Mouse (Mus musculus) intestine, embryonic 15.5 days (tissue): ENCODE measurements around the gene Ubtf. TPM values are rescaled to one million over a fixed set of nuclear protein-coding genes. Genes with fewer than 3 reads are reported as not detected.

Experiments used
- ATAC-seq: fragments of 200-750 bp; cut with Nextera tagmentation; 2 replicates; pipeline ENCODE4 v1.8.0; 2017; ENCODE audit warnings: moderate TSS enrichment, moderate library complexity
- H3K27ac ChIP-seq: fragments of 300-500 bp; sonication (generic); 2 replicates; pipeline ENCODE4 v1.5.1; 2015; ENCODE audit warnings: mild to moderate bottlenecking, inconsistent platforms
- H3K27me3 ChIP-seq: fragments of 300-500 bp; sonication (generic); replicated peaks from 2 replicates; pipeline ENCODE4 v1.6.1; 2015; ENCODE audit warnings: inconsistent platforms
- H3K36me3 ChIP-seq: fragments of 300-500 bp; sonication (generic); 2 replicates; pipeline ENCODE4 v1.6.1; 2015; ENCODE audit warnings: inconsistent platforms
- H3K4me1 ChIP-seq: fragments of 300-500 bp; sonication (generic); replicated peaks from 2 replicates; pipeline ENCODE4 v1.6.1; 2015; ENCODE audit warnings: inconsistent platforms
- H3K4me2 ChIP-seq: fragments of 300-500 bp; sonication (generic); replicated peaks from 2 replicates; pipeline ENCODE4 v1.6.1; 2015; ENCODE audit warnings: mild to moderate bottlenecking, inconsistent platforms
- H3K4me3 ChIP-seq: fragments of 300-500 bp; sonication (generic); replicated peaks from 2 replicates; pipeline ENCODE4 v1.5.1; 2015; ENCODE audit warnings: inconsistent platforms
- H3K9ac ChIP-seq: fragments of 300-500 bp; sonication (generic); 2 replicates; pipeline ENCODE4 v1.6.1; 2015; ENCODE audit warnings: inconsistent platforms
- H3K9me3 ChIP-seq: fragments of 300-500 bp; sonication (generic); 2 replicates; pipeline ENCODE4 v1.6.1; 2016; ENCODE audit warnings: inconsistent platforms
- WGBS: fragments of 180-500 bp; shearing (Covaris S2); methylation state at CpG from one replicate; pipeline ENCODE4 v1.1.7; 2015; 5-methylcytosine and 5-hydroxymethylcytosine counted together
- polyA plus RNA-seq: library from polyadenylated mRNA; unstranded; fragments of >200 nt; fragmentation: Nextera tagmentation; extraction: Ambion mirVana; gene quantifications from 2 replicates; pipeline ENCODE4 v1.2.1, GENCODE M21; 2015

Ubtf gene
- polyA plus RNA-seq, 1 experiment from 2014 or later, result 80.2 TPM

DNA sequence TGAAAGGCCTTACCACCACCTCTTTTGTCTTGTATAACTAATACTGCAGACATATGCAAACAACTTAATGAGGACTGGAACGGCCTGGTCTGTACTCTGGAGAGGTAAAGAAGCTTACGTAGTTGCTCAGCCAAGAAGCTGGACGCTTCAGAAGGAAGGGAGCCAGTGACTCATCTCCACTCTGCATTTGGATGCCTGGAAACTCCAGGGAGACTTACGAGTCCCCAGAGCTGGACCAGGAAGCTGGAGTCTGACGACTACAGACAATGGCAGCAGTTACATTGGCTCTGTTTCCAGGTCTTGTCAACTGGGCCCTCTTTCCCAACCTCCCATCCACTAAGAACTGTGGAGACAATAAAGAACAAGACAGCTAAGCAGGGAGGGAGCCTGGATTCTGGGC, 7.7 kb upstream of the Ubtf start:
- Histone ChIP-seq H3K4me1 (no peaks in the 10 kb centered on the region), H3K9ac (no peak overlapping the region), H3K4me3 (no peak overlapping the region), H3K9me3 (no peaks in the 10 kb centered on the region), H3K4me2 (no peak overlapping the region), H3K27me3 (no peaks in the 10 kb centered on the region), H3K27ac (no peak overlapping the region), H3K36me3 (no peaks in the 10 kb centered on the region)
- ATAC-seq, result no peak
- 50% methylated on average over 5 of the region's 5 CpGs for WGBS

GRCm38 (mm10) chr11:102323516-102323915, 4.0 kb upstream of the Ubtf start:
- Histone ChIP-seq H3K4me2 (no peak overlapping the region), H3K27ac (no peak overlapping the region), H3K4me3 (no peak overlapping the region), H3K4me1 (peaks cover 7% of the 10 kb centered on the region; the same call in 1 of the 2 replicates), H3K9ac (no peak overlapping the region), H3K36me3 (no peaks in the 10 kb centered on the region; the same call in 1 of the 2 replicates), H3K27me3 (no peaks in the 10 kb centered on the region), H3K9me3 (no peaks in the 10 kb centered on the region)
- WGBS, result 79% methylated on average over 1 of the region's 1 CpGs
- no peak for ATAC-seq

GRCm38 (mm10) chr11:102321931-102322330, 2.4 kb upstream of the Ubtf start:
- no peaks in the 10 kb centered on the region for H3K9me3 ChIP-seq
- no peak for ATAC-seq
- no peak overlapping the region for H3K4me2 ChIP-seq
- no peak overlapping the region for H3K27ac ChIP-seq
- H3K4me1 ChIP-seq, result peaks cover 7% of the 10 kb centered on the region; the same call in 1 of the 2 replicates
- 84% methylated on average over 6 of the region's 6 CpGs for WGBS
- no peaks in the 10 kb centered on the region; the same call in 1 of the 2 replicates for H3K36me3 ChIP-seq
- H3K9ac ChIP-seq, result no peak overlapping the region
- H3K27me3 ChIP-seq, result no peaks in the 10 kb centered on the region
- no peak overlapping the region for H3K4me3 ChIP-seq

GRCm38 (mm10) chr11:102320686-102321005, 1.1 kb upstream of the Ubtf start:
- no peak for ATAC-seq
- peak overlapping the region; percentile 96 for H3K4me2 ChIP-seq
- peak overlapping the region; percentile 100 for H3K9ac ChIP-seq
- H3K36me3 ChIP-seq, result no peaks in the 10 kb centered on the region; the same call in 1 of the 2 replicates
- peaks cover 15% of the 10 kb centered on the region for H3K4me1 ChIP-seq
- no peaks in the 10 kb centered on the region for H3K9me3 ChIP-seq
- peak overlapping the region; percentile 69 for H3K4me3 ChIP-seq
- H3K27me3 ChIP-seq, result no peaks in the 10 kb centered on the region
- 16% methylated on average over 10 of the region's 10 CpGs for WGBS
- peak overlapping the region; percentile 98 for H3K27ac ChIP-seq

DNA sequence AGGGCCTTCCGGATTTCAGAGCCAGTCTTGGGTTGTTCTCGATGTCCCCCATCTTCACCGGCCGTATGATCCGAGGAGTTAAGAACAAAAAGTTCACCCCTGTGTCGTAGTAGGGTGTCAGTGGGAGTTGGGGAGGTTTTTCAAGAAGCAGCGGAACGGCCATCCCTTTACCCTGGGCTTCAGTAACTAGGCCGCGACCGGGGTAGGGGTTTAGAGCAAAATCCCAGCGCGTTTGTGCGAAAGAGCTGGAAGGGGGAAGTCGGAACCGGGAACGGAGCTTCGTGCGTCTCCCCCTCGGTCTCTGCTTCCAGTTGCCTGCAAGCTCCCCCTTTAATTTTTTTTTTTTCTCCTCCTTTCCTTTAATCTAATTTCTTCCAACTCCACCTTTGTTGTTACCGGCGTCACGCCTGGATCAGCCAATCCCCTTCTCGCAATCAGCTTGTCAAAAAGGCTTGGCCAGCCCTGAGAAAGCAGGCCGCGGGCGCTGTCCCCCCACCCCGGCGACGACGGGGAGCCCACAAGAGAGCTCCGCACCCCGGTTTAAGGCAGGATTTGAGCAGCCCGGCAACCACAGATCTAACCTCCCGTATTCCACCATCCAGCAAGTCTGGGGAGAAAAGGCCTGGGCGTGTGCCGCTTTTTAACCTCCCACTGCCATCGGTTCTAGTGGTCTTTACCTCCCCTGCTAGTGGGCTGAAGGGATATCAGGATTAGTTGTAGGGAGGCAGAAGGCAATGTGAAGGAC, 571 bp upstream of the Ubtf start:
- Histone ChIP-seq H3K4me1 (peaks cover 20% of the 10 kb centered on the region), H3K36me3 (peaks cover 2% of the 10 kb centered on the region), H3K27me3 (no peaks in the 10 kb centered on the region), H3K9me3 (no peaks in the 10 kb centered on the region), H3K27ac (peak overlapping the region; percentile 98), H3K4me2 (peak overlapping the region; percentile 96), H3K4me3 (peak overlapping the region; percentile 69), H3K9ac (peak overlapping the region; percentile 100)
- 1% methylated on average over 38 of the region's 38 CpGs for WGBS
- no peak for ATAC-seq

GRCm38 (mm10) chr11:102318576-102319409, 749 bp downstream of the Ubtf start:
- under 1% methylated on average over 81 of the region's 84 CpGs for WGBS
- 0 out of 2 replicates have a peak, but pooled peaks have one; percentile 8 for ATAC-seq
- peak overlapping the region; percentile 96 for H3K4me2 ChIP-seq
- no peaks in the 10 kb centered on the region for H3K27me3 ChIP-seq
- peak overlapping the region; percentile 98 for H3K27ac ChIP-seq
- peak overlapping the region; percentile 100 for H3K9ac ChIP-seq
- peak overlapping the region; percentile 69 for H3K4me3 ChIP-seq
- peaks cover 21% of the 10 kb centered on the region for H3K4me1 ChIP-seq
- H3K9me3 ChIP-seq, result no peaks in the 10 kb centered on the region
- H3K36me3 ChIP-seq, result peaks cover 7% of the 10 kb centered on the region

GRCm38 (mm10) chr11:102317901-102318575, 1.5 kb downstream of the Ubtf start:
- under 1% methylated on average over 48 of the region's 77 CpGs for WGBS
- peak overlapping the region; percentile 100 for H3K9ac ChIP-seq
- peak; percentile 68 for ATAC-seq

DNA sequence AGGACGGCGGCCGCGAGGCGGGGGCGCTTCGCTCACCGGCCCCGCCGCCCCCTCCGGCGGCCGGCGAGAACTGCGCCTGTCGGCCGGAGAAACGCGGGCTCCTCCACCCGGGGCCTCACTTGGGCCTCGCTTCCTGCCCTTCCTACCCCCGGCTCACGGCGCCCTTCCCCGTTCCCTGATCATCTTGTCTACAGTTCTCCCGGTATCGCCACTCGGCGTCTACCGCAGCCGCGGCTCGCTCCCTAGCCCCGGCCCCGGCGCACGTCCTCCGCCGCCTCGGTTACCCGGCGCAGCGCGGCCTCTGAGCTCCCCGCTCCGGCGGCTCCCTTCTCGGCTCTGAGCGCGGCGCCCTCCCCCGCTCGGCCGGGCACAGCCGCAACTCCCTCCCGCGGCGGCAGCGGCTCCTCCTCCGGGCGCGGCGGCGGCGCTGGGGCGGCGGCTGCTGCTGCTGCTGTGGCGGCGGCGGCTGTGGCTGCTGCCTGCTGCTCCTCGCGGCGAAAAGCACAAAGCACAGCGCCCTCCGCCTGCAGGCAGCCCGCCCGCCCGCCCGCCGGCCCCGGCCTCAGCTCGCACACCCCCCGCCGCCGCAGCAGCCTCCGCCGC, 2.1 kb downstream of the Ubtf start:
- Histone ChIP-seq H3K27ac (peak overlapping the region; percentile 98), H3K36me3 (peaks cover 21% of the 10 kb centered on the region), H3K9me3 (no peaks in the 10 kb centered on the region), H3K4me3 (peak overlapping the region; percentile 69), H3K4me1 (peaks cover 21% of the 10 kb centered on the region), H3K9ac (peak overlapping the region; percentile 100), H3K4me2 (peak overlapping the region; percentile 96), H3K27me3 (no peaks in the 10 kb centered on the region)
- WGBS, result under 1% methylated on average over 86 of the region's 87 CpGs
- peak; percentile 18 for ATAC-seq

More at GRCm38 (mm10) chr11:102317901-102318575, 1.5 kb downstream of the Ubtf start:
- H3K27me3 ChIP-seq, result no peaks in the 10 kb centered on the region
- peak overlapping the region; percentile 69 for H3K4me3 ChIP-seq
- H3K9me3 ChIP-seq, result no peaks in the 10 kb centered on the region
- H3K36me3 ChIP-seq, result peaks cover 15% of the 10 kb centered on the region
- peak overlapping the region; percentile 98 for H3K27ac ChIP-seq
- H3K4me1 ChIP-seq, result peaks cover 21% of the 10 kb centered on the region
- peak overlapping the region; percentile 96 for H3K4me2 ChIP-seq

GRCm38 (mm10) chr11:102316572-102317297, 2.8 kb downstream of the Ubtf start:
- peaks cover 21% of the 10 kb centered on the region for H3K4me1 ChIP-seq
- peak overlapping the region; percentile 100 for H3K9ac ChIP-seq
- no peaks in the 10 kb centered on the region for H3K27me3 ChIP-seq
- WGBS, result under 1% methylated on average over 73 of the region's 80 CpGs
- peaks cover 25% of the 10 kb centered on the region for H3K36me3 ChIP-seq
- ATAC-seq, result peak; percentile 62
- H3K27ac ChIP-seq, result peak overlapping the region; percentile 98
- no peaks in the 10 kb centered on the region for H3K9me3 ChIP-seq
- peak overlapping the region; percentile 69 for H3K4me3 ChIP-seq
- H3K4me2 ChIP-seq, result peak overlapping the region; percentile 96

DNA sequence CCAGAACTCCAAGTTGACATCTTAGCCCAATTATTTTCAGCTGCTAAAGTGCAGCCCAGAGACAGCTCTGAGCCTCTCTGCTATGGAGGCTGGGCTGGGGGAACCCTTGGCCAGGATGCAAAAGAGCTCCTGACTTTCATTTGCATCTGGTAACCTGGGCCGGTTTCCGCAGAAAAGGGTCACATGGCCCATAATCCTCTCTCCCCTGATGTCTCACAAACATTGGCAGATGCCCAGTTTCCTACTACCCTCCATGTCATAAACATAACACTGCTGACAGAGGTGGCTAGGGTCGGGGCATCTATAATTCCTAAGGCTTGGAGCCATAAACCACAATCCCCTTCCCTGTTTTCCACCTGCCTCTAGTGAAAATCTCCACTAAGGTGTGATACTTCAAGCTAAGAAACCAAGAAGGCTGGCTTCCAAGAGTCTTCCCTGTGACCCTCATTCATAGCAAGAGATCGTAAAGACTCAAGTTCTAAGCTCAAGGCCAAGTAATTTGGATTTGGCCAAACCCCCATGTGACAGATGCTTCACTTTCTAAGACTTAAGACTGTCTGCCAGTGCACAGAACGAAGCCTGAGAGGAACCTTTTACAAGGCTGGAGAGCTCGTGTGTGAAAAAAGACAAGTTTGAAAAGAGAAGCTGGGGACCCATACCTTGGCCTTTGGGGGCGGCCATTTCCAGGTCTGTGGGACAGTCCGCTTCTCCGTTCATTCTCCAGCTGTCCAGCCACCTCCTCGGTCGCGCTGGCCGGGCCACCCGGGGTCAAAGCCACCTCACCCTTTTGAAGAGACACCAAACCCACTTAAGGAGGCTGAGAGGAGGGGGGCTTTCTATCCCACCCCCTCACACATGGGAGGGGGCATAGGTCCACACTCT, 3.6 kb downstream of the Ubtf start:
- ATAC-seq, result 0 out of 2 replicates have a peak, but pooled peaks have one; percentile 1

More for the DNA sequence above, 3.6 kb downstream of the Ubtf start:
- Histone ChIP-seq H3K27me3 (no peaks in the 10 kb centered on the region), H3K27ac (peak overlapping the region; percentile 98), H3K4me3 (peak overlapping the region; percentile 69), H3K9ac (peak overlapping the region; percentile 100), H3K9me3 (no peaks in the 10 kb centered on the region), H3K4me2 (peak overlapping the region; percentile 96), H3K4me1 (peaks cover 26% of the 10 kb centered on the region), H3K36me3 (peaks cover 32% of the 10 kb centered on the region)
- WGBS, result 11% methylated on average over 14 of the region's 14 CpGs
